Mouse (Mus musculus): ENCODE data around the gene Kdm4a. TPM values are rescaled to one million over a fixed set of nuclear protein-coding genes. Genes with fewer than 3 reads are reported as not detected.
A peak's percentile ranks its signal among the peaks of the same experiment; 100 is the strongest.

Kdm4a gene
- total and polyA plus RNA-seq, 3 experiments, result 36.9 to 58.8 (median 43.6) TPM

DNA sequence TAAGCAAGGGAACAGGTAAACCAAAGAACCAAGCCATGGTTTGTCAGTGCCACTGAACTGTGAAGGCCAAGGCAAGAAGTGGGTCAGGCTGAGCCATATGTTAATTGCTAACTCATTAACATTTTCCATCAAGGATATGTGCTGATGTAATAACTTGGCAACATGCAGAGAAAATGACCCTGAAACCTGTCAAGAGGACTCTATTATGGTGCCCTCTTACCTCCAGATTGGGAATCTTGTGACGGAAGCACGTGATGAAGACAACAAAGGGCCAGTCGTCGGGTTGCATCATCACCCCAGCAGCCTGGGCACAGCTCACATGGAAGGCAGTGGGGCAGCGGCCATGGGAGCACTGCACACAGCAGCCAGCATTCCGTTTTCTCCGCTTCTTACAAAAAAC, 36.2 kb downstream of the Kdm4a start:
- TF ChIP-seq BHLHE40 (IDR thresholded peaks at IDR 0.05; ENCODE audit: low read depth, low read length), result peak; percentile 49
- TF ChIP-seq CTCF (conservative IDR thresholded peaks at IDR 0.05 in 1 of 2, IDR thresholded peaks at IDR 0.05 in 1 of 2; ENCODE audit: low read depth in 2 of 2, low read length in 2 of 2), result no peak
- TF ChIP-seq HCFC1 (IDR thresholded peaks at IDR 0.05; ENCODE audit: low read depth, low read length), result no peak
- TF ChIP-seq ETS1 (conservative IDR thresholded peaks at IDR 0.05; ENCODE audit: low read depth, low read length), result peak; percentile 15; the same call in 1 of the 2 replicates
- no peak for TF ChIP-seq POLR2A (IDR thresholded peaks at IDR 0.05; ENCODE audit: low read depth, low read length)
- no peak for TF ChIP-seq ELF1 (IDR thresholded peaks at IDR 0.05; ENCODE audit: low read depth, low read length)
- peak overlapping the region; percentile 98 for H3K27ac ChIP-seq (ENCODE audit: insufficient read depth, low read depth)
- H3K4me1 ChIP-seq (ENCODE audit: control insufficient read depth in 1 of 2, insufficient read depth in 2 of 2), result peaks cover 27 to 58% of the 10 kb centered on the region in 2 experiments
- no peaks in the 10 kb centered on the region for H3K27me3 ChIP-seq (replicated peaks)
- dilution Hi-C loops (cut with MboI; ENCODE audit: extremely low pct_ligation_motif_present, extremely low pct_unique_long_range_greater_than_20kb, low sequenced_read_pairs) (no loop called here), in situ Hi-C loops (cut with MboI; ENCODE audit: low pct_ligation_motif_present, low pct_unique_long_range_greater_than_20kb, low sequenced_read_pairs) (no loop called here)
- no peak for DNase-seq (ENCODE audit: extremely low read depth)
- H3K9ac ChIP-seq (ENCODE audit: insufficient read depth, low read depth), result peak overlapping the region; percentile 34; the same call in 1 of the 2 replicates
- peak overlapping the region in 2 of 3 experiments; percentile 29 to 34 for H3K4me3 ChIP-seq (replicated peaks in 1 of 3; ENCODE audit: low read depth in 2 of 3, low read length in 2 of 3, poor library complexity in 1 of 3)
- peak overlapping the region; percentile 50 for H3K4me2 ChIP-seq (ENCODE audit: insufficient read depth, low read depth, poor library complexity, severe bottlenecking)
- no peaks in the 10 kb centered on the region for H3K79me2 ChIP-seq (replicated peaks; ENCODE audit: control insufficient read depth, extremely low read depth, insufficient read depth, poor library complexity, severe bottlenecking)
- H3K36me3 ChIP-seq (replicated peaks in 1 of 2; ENCODE audit: control insufficient read depth in 1 of 2, insufficient read depth in 1 of 2, low read length in 1 of 2), result peaks cover 84 to 96% of the 10 kb centered on the region in 2 experiments
- H3K9me3 ChIP-seq (replicated peaks; ENCODE audit: low read length), result no peaks in the 10 kb centered on the region

GRCm38 (mm10) chr4:118141511-118141910, 38.3 kb downstream of the Kdm4a start:
- no peaks in the 10 kb centered on the region for H3K79me2 ChIP-seq (replicated peaks; ENCODE audit: control insufficient read depth, extremely low read depth, insufficient read depth, poor library complexity, severe bottlenecking)
- H3K4me1 ChIP-seq (ENCODE audit: control insufficient read depth in 1 of 2, insufficient read depth in 2 of 2), result peaks cover 25 to 45% of the 10 kb centered on the region in 2 experiments
- TF ChIP-seq TCF12 (IDR thresholded peaks at IDR 0.05; ENCODE audit: low read depth, low read length) (no peak), PAX5 (IDR thresholded peaks at IDR 0.05; ENCODE audit: low read length) (no peak), UBTF (IDR thresholded peaks at IDR 0.05; ENCODE audit: low read depth, low read length) (no peak), HCFC1 (IDR thresholded peaks at IDR 0.05; ENCODE audit: low read depth, low read length) (no peak), ZKSCAN1 (IDR thresholded peaks at IDR 0.05; ENCODE audit: borderline replicate concordance, low read depth, low read length) (no peak), ZMIZ1 (IDR thresholded peaks at IDR 0.05; ENCODE audit: low read depth, low read length) (no peak), SMC3 (IDR thresholded peaks at IDR 0.05; ENCODE audit: low read depth, low read length) (no peak), USF2 (conservative IDR thresholded peaks at IDR 0.05; ENCODE audit: low read depth, low read length) (no peak), CTCF (conservative IDR thresholded peaks at IDR 0.05 in 1 of 2, IDR thresholded peaks at IDR 0.05 in 1 of 2; ENCODE audit: low read depth in 2 of 2, low read length in 2 of 2) (no peak), MAFK (IDR thresholded peaks at IDR 0.05; ENCODE audit: insufficient replicate concordance, low read length) (no peak), SIN3A (IDR thresholded peaks at IDR 0.05; ENCODE audit: low read length) (no peak), TBP (conservative IDR thresholded peaks at IDR 0.05; ENCODE audit: low read depth, low read length) (no peak), MEF2A (IDR thresholded peaks at IDR 0.05; ENCODE audit: borderline replicate concordance, low read depth, low read length) (no peak), MAX (IDR thresholded peaks at IDR 0.05; ENCODE audit: low read length) (no peak), RAD21 (IDR thresholded peaks at IDR 0.05; ENCODE audit: low read depth, low read length) (no peak), MAZ (IDR thresholded peaks at IDR 0.05; ENCODE audit: low read depth, low read length) (no peak), GABPA (IDR thresholded peaks at IDR 0.05; ENCODE audit: insufficient replicate concordance, low read depth, low read length) (no peak), ZNF384 (IDR thresholded peaks at IDR 0.05; ENCODE audit: low read depth, low read length) (no peak)
- no peaks in the 10 kb centered on the region for H3K9me3 ChIP-seq (replicated peaks; ENCODE audit: low read length)
- in situ Hi-C loops (cut with MboI; ENCODE audit: low pct_ligation_motif_present, low pct_unique_long_range_greater_than_20kb, low sequenced_read_pairs) (no loop called here), dilution Hi-C loops (cut with MboI; ENCODE audit: extremely low pct_ligation_motif_present, extremely low pct_unique_long_range_greater_than_20kb, low sequenced_read_pairs) (no loop called here)
- no peak overlapping the region for H3K27ac ChIP-seq (ENCODE audit: insufficient read depth, low read depth)
- no peak overlapping the region for H3K4me3 ChIP-seq (replicated peaks in 1 of 3; ENCODE audit: low read depth in 2 of 3, low read length in 2 of 3, poor library complexity in 1 of 3)
- no peak overlapping the region for H3K4me2 ChIP-seq (ENCODE audit: insufficient read depth, low read depth, poor library complexity, severe bottlenecking)
- peaks cover 81 to 95% of the 10 kb centered on the region in 2 experiments for H3K36me3 ChIP-seq (replicated peaks in 1 of 2; ENCODE audit: control insufficient read depth in 1 of 2, insufficient read depth in 1 of 2, low read length in 1 of 2)
- no peaks in the 10 kb centered on the region for H3K27me3 ChIP-seq (replicated peaks)
- H3K9ac ChIP-seq (ENCODE audit: insufficient read depth, low read depth), result no peak overlapping the region
- no peak for DNase-seq (ENCODE audit: extremely low read depth)
